Mouse (Mus musculus) gastrocnemius, postnatal 4 days (tissue): ENCODE results near the gene Scarf1. TPM values are rescaled to one million over a fixed set of nuclear protein-coding genes. Genes with fewer than 3 reads are reported as not detected.
A peak's percentile ranks its signal among the peaks of the same experiment; 100 is the strongest.

ENCODE experiments used
- microRNA-seq: library from miRNA; unstranded; fragments of <30 nt; microRNA quantifications from one replicate; pipeline ENCODE4 v1.2.0, GENCODE M21; 2021
- total RNA-seq, 2 experiments: library from RNA; stranded (reverse); gene quantifications; 2 replicates each; pipeline ENCODE4 v1.2.3; 2021

The Scarf1 gene
- total RNA-seq, 2 experiments from 2014 or later, result 7.5 to 9.0 TPM

Small RNAs within 50 kb of the gene (microRNA-seq; reads per million reads assigned to microRNA genes)
- 13,062 reads per million, percentile 95 among the genes with 10 or more reads in this experiment for gene Mir22
- not detected for gene Mir3971

Other genes starting within 250 kb of the Scarf1 start
- 10 to 100 TPM; 65.9 to 66.9 TPM for gene Rpa1, start 165.2 kb upstream of the Scarf1 start, total RNA-seq
- gene Smyd4, start 165.1 kb upstream of the Scarf1 start, total RNA-seq, result 10 to 100 TPM in 1 of 2 experiments, 1 to 10 TPM in 1; 8.5 to 11.2 TPM
- gene Serpinf1, start 90.8 kb upstream of the Scarf1 start, total RNA-seq, result 100 to 1,000 TPM; 130 to 141 TPM
- 1 to 10 TPM in 1 of 2 experiments, under 1 TPM in 1; 0.32 to 2.7 TPM for gene Serpinf2, start 73.9 kb upstream of the Scarf1 start, total RNA-seq
- gene Wdr81, start 58.8 kb upstream of the Scarf1 start, total RNA-seq, result 10 to 100 TPM in 1 of 2 experiments, 1 to 10 TPM in 1; 9.3 to 10.4 TPM
- 10 to 100 TPM in 1 of 2 experiments, 1 to 10 TPM in 1; 9.6 to 12.6 TPM for gene Tlcd2, start 51.8 kb upstream of the Scarf1 start, total RNA-seq
- 10 to 100 TPM; 97.2 TPM for gene Prpf8, start 26.7 kb upstream of the Scarf1 start, total RNA-seq
- gene Rilp, start 3.4 kb upstream of the Scarf1 start, total RNA-seq, result 10 to 100 TPM; 16.4 to 24.5 TPM
- 10 to 100 TPM; 22.2 to 25.0 TPM for gene Slc43a2, start 18.2 kb downstream of the Scarf1 start, total RNA-seq
- 100 to 1,000 TPM; 106 to 117 TPM for gene Pitpna, start 74.6 kb downstream of the Scarf1 start, total RNA-seq
- gene Inpp5k, start 117.4 kb downstream of the Scarf1 start, total RNA-seq, result 10 to 100 TPM; 26.7 to 28.4 TPM
- gene Myo1c, start 137.0 kb downstream of the Scarf1 start, total RNA-seq, result 10 to 100 TPM; 87.9 to 88.1 TPM
- 10 to 100 TPM; 67.5 to 76.6 TPM for gene Crk, start 165.7 kb downstream of the Scarf1 start, total RNA-seq
- gene Ywhae, start 219.3 kb downstream of the Scarf1 start, total RNA-seq, result 100 to 1,000 TPM; 749 to 818 TPM